Mouse (Mus musculus) heart, embryonic 16.5 days (tissue): ENCODE measurements around the gene Ppp4c. TPM values are rescaled to one million over a fixed set of nuclear protein-coding genes. Genes with fewer than 3 reads are reported as not detected.

Source experiments
- ATAC-seq: fragments of 200-750 bp; cut with Nextera tagmentation; replicated peaks from 2 replicates; pipeline ENCODE4 v1.8.0; 2017; ENCODE audit warnings: moderate number of reproducible peaks; ENCODE audit not compliant: insufficient read depth, low FRiP score; ENCODE audit errors: extremely low read depth
- H3K27ac ChIP-seq: fragments of 300-500 bp; sonication (generic); 2 replicates; pipeline ENCODE4 v1.5.1; 2014; ENCODE audit warnings: mild to moderate bottlenecking, low read length, control low read depth, moderate library complexity
- H3K27me3 ChIP-seq: fragments of 300-500 bp; sonication (generic); 2 replicates; pipeline ENCODE4 v1.6.1; 2014; ENCODE audit warnings: low read length, mixed read lengths; ENCODE audit not compliant: control insufficient read depth, insufficient read depth
- H3K36me3 ChIP-seq: fragments of 300-500 bp; sonication (generic); 2 replicates; pipeline ENCODE4 v1.6.1; 2014; ENCODE audit not compliant: control insufficient read depth, insufficient read depth
- H3K4me1 ChIP-seq: fragments of 300-500 bp; sonication (generic); 2 replicates; pipeline ENCODE4 v1.6.1; 2014; ENCODE audit warnings: low read length, mixed read lengths; ENCODE audit not compliant: control insufficient read depth, insufficient read depth
- H3K4me2 ChIP-seq: fragments of 300-500 bp; sonication (generic); 2 replicates; pipeline ENCODE4 v1.6.1; 2014; ENCODE audit warnings: low read depth, mild to moderate bottlenecking, control low read depth, low read length
- H3K4me3 ChIP-seq: fragments of 300-500 bp; sonication (generic); 2 replicates; pipeline ENCODE4 v1.5.1; 2014; ENCODE audit warnings: mild to moderate bottlenecking, control low read depth, low read length
- H3K9ac ChIP-seq: fragments of 300-500 bp; sonication (generic); 2 replicates; pipeline ENCODE4 v1.6.1; 2014; ENCODE audit warnings: low read length, control low read depth
- H3K9me3 ChIP-seq: fragments of 300-500 bp; sonication (generic); replicated peaks from 2 replicates; pipeline ENCODE4 v1.6.1; 2016; ENCODE audit warnings: low read length; ENCODE audit not compliant: control insufficient read depth
- WGBS: fragments of 180-500 bp; shearing (Covaris S2); extraction: QIAGEN DNeasy Blood & Tissue Kit; methylation state at CpG from one replicate; pipeline ENCODE4 v1.1.7; 2014; 5-methylcytosine and 5-hydroxymethylcytosine counted together
- polyA plus RNA-seq: library from polyadenylated mRNA; unstranded; fragments of >200 nt; fragmentation: Nextera tagmentation; extraction: Ambion mirVana; gene quantifications from 2 replicates; pipeline ENCODE4 v1.2.1, GENCODE M21; 2015

Ppp4c gene
- polyA plus RNA-seq, 1 experiment from 2014 or later: 159 TPM

DNA sequence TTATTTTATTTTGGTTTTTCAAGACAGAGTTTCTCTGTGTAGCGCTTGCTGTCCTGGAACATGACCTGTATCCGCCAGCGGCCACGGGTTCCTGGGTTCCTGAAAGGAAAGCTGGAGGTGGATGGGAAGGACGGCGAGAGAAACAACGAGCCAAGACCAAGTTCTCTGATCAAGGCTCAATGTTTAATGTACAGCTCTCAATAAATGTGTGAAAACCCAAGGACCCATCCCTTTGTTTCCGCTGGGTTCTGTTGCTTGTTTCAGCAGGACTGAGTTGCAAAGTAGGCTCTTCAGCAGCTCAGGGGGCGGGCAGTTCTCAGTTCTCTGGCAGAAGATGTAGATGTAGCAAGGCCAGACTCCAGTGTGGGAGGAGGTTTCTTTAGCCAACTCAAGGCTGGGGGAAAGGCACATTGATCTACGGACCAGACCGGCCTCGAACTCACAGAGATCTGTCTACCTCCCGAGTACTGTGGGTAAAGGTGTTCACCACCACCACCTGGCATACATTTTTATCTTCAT, 50.3 kb downstream of the Ppp4c start:
- WGBS: 89% methylated on average over 13 of the region's 13 CpGs
- H3K4me2 ChIP-seq: no peak overlapping the region

DNA sequence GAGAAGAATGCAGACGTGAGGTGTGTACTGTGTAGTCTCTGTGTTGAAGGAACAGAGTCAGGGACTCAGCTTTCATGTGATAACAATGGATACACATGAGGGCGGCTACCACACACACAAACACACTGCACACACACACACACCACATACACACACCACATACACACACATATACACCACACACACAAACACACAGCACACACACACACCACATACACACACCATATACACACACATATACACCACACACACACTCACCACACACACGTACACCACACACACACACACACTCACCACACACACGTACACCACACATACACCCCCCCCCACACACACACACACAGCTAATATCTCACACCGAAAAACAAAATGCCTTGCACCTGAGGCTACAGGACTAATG, 50.8 kb downstream of the Ppp4c start:
- H3K4me3 ChIP-seq: no peak overlapping the region
- H3K9ac ChIP-seq: no peak overlapping the region
- no peaks in the 10 kb centered on the region for H3K36me3 ChIP-seq
- no peak for ATAC-seq
- no peaks in the 10 kb centered on the region for H3K27me3 ChIP-seq
- no peaks in the 10 kb centered on the region for H3K4me1 ChIP-seq
- no peak overlapping the region for H3K27ac ChIP-seq
- H3K4me2 ChIP-seq: no peak overlapping the region
- H3K9me3 ChIP-seq: no peaks in the 10 kb centered on the region
- 81% methylated on average over 5 of the region's 5 CpGs for WGBS

More for the DNA sequence above, 50.3 kb downstream of the Ppp4c start:
- Histone ChIP-seq H3K4me1 (no peaks in the 10 kb centered on the region), H3K9me3 (no peaks in the 10 kb centered on the region), H3K27me3 (no peaks in the 10 kb centered on the region), H3K36me3 (no peaks in the 10 kb centered on the region), H3K4me3 (no peak overlapping the region), H3K27ac (no peak overlapping the region), H3K9ac (no peak overlapping the region)
- no peak for ATAC-seq

GRCm38 (mm10) chr7:126740977-126741376, 51.3 kb downstream of the Ppp4c start:
- H3K27me3 ChIP-seq: no peaks in the 10 kb centered on the region

DNA sequence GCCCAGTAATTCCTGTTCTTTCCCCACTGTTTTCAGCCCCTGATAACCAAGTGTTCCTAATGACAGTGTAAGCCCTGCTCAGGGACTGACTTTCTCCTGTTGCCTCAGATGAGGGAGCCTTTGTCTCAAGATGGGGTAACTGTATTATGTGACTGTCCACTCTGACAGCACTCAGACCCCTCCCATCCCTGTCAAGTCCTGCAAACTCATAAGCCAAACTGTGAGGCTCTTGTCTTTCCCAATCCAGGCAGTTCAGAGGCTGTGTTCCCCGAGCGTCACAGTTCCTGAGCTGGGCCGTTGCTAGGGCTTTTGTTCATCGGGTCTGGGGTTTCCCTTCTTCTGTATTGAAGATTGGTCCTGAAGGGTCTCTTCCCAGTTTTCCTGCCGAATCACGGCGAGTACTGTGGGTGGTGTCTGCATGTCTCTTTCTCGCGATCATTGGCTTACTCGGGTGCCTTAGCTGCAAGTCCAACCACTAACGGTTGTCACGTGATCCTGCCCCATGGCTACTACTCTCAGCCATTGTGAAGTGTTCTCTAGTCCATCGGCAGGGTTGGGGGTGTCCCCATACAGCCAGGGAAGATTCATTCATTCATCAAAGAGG, 52.1 kb downstream of the Ppp4c start:
- Histone ChIP-seq H3K9me3 (no peaks in the 10 kb centered on the region), H3K36me3 (no peaks in the 10 kb centered on the region), H3K4me1 (no peaks in the 10 kb centered on the region), H3K4me3 (no peak overlapping the region), H3K9ac (no peak overlapping the region), H3K27ac (no peak overlapping the region), H3K27me3 (no peaks in the 10 kb centered on the region), H3K4me2 (no peak overlapping the region)
- WGBS: 77% methylated on average over 13 of the region's 13 CpGs
- no peak for ATAC-seq

More at GRCm38 (mm10) chr7:126740977-126741376, 51.3 kb downstream of the Ppp4c start:
- H3K36me3 ChIP-seq: no peaks in the 10 kb centered on the region
- ATAC-seq: no peak
- H3K4me3 ChIP-seq: no peak overlapping the region
- H3K4me1 ChIP-seq: no peaks in the 10 kb centered on the region
- H3K27ac ChIP-seq: no peak overlapping the region
- no peak overlapping the region for H3K4me2 ChIP-seq
- 59% methylated on average over 5 of the region's 5 CpGs for WGBS
- no peak overlapping the region for H3K9ac ChIP-seq
- no peaks in the 10 kb centered on the region for H3K9me3 ChIP-seq

DNA sequence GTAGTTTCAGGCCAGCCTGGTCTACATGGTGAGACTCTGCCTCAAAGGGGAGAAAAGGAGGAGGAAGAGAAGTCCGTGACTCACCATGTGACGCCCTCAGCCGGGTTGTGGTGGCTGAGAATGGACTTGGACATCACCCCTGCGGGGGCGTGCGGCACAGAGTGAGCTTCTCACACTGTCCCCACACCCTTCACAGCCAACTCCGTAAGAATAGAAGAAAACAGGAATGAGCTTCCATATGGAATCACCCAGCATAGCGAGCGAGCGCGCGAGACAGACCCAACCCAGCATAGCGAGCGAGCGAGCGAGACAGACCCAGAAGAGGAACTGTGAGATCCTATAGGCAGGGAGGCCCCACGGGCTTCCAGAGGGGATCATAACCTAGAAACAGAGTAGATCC, 52.7 kb downstream of the Ppp4c start:
- 77% methylated on average over 17 of the region's 17 CpGs for whole genome bisulfite sequencing
- Histone ChIP-seq H3K4me1 (no peaks in the 10 kb centered on the region), H3K9ac (no peak overlapping the region), H3K4me3 (no peak overlapping the region), H3K4me2 (no peak overlapping the region), H3K36me3 (no peaks in the 10 kb centered on the region), H3K9me3 (no peaks in the 10 kb centered on the region), H3K27me3 (no peaks in the 10 kb centered on the region), H3K27ac (no peak overlapping the region)
- ATAC-seq: no peak

GRCm38 (mm10) chr7:126736122-126736521, 56.2 kb downstream of the Ppp4c start:
- Histone ChIP-seq H3K9me3 (no peaks in the 10 kb centered on the region), H3K4me1 (no peaks in the 10 kb centered on the region), H3K4me3 (no peak overlapping the region), H3K27ac (no peak overlapping the region), H3K27me3 (no peaks in the 10 kb centered on the region), H3K9ac (no peak overlapping the region), H3K4me2 (no peak overlapping the region), H3K36me3 (no peaks in the 10 kb centered on the region)
- WGBS: 71% methylated on average over 8 of the region's 8 CpGs
- ATAC-seq: no peak

Other genes starting within 250 kb of the Ppp4c start
- gene Eif3c, start 226.1 kb downstream of the Ppp4c start, polyA plus RNA-seq: 115 and 120 TPM in 2 replicates
- gene Apobr, start 207.6 kb downstream of the Ppp4c start, polyA plus RNA-seq: 0.71 and 0.75 TPM in 2 replicates
- 20.2 TPM in 2 replicates for gene Cln3, start 206.7 kb downstream of the Ppp4c start, polyA plus RNA-seq
- not detected in 2 replicates for gene Il27, start 197.6 kb downstream of the Ppp4c start, polyA plus RNA-seq
- gene Nupr1, start 161.6 kb downstream of the Ppp4c start, polyA plus RNA-seq: 12.8 and 12.9 TPM in 2 replicates
- gene Sgf29, start 143.2 kb downstream of the Ppp4c start, polyA plus RNA-seq: 36.1 and 39.1 TPM in 2 replicates
- 17.4 and 18.5 TPM in 2 replicates for gene Sult1a1, start 116.1 kb downstream of the Ppp4c start, polyA plus RNA-seq
- gene Bola2, start 97.1 kb downstream of the Ppp4c start, polyA plus RNA-seq: 75.4 and 85.6 TPM in 2 replicates
- gene Slx1b, start 96.7 kb downstream of the Ppp4c start, polyA plus RNA-seq: 6.6 and 6.7 TPM in 2 replicates
- gene Coro1a, start 84.7 kb downstream of the Ppp4c start, polyA plus RNA-seq: 57.7 and 131 TPM in 2 replicates
- gene Mapk3, start 32.9 kb downstream of the Ppp4c start, polyA plus RNA-seq: 58.6 and 62.5 TPM in 2 replicates
- 0.75 and 1.00 TPM in 2 replicates for gene Gdpd3, start 26.2 kb downstream of the Ppp4c start, polyA plus RNA-seq
- 80.8 and 84.6 TPM in 2 replicates for gene Ypel3, start 15.5 kb downstream of the Ppp4c start, polyA plus RNA-seq
- 0.09 and 0.58 TPM in 2 replicates for gene Tbx6, start 11.0 kb downstream of the Ppp4c start, polyA plus RNA-seq
- 0.86 and 1.4 TPM in 2 replicates for gene Fam57b, start 5.2 kb upstream of the Ppp4c start, polyA plus RNA-seq
- not detected in 2 replicates for gene 4930451I11Rik, start 39.1 kb upstream of the Ppp4c start, polyA plus RNA-seq
- not detected in 2 replicates for gene Doc2a, start 54.9 kb upstream of the Ppp4c start, polyA plus RNA-seq
- gene Hirip3, start 69.5 kb upstream of the Ppp4c start, polyA plus RNA-seq: 19.8 and 22.2 TPM in 2 replicates
- gene Ino80e, start 69.9 kb upstream of the Ppp4c start, polyA plus RNA-seq: 50.5 and 52.0 TPM in 2 replicates
- 31.1 and 35.4 TPM in 2 replicates for gene Taok2, start 92.2 kb upstream of the Ppp4c start, polyA plus RNA-seq
- 19.6 and 22.5 TPM in 2 replicates for gene Tmem219, start 130.4 kb upstream of the Ppp4c start, polyA plus RNA-seq
- gene Kctd13, start 136.4 kb upstream of the Ppp4c start, polyA plus RNA-seq: 13.3 TPM in 2 replicates
- not detected in 2 replicates for gene Asphd1, start 157.1 kb upstream of the Ppp4c start, polyA plus RNA-seq
- gene Sez6l2, start 158.1 kb upstream of the Ppp4c start, polyA plus RNA-seq: 0.53 and 1.0 TPM in 2 replicates
- gene Cdipt, start 183.4 kb upstream of the Ppp4c start, polyA plus RNA-seq: 85.1 and 89.4 TPM in 2 replicates
- 1.2 and 1.6 TPM in 2 replicates for gene Cdiptos, start 183.6 kb upstream of the Ppp4c start, polyA plus RNA-seq
- 15.9 and 20.6 TPM in 2 replicates for gene Mvp, start 222.1 kb upstream of the Ppp4c start, polyA plus RNA-seq
- gene Pagr1b, start 224.0 kb upstream of the Ppp4c start, polyA plus RNA-seq: 0.75 TPM in 1 of 2 replicates, not detected in the other
- gene Pagr1a, start 224.9 kb upstream of the Ppp4c start, polyA plus RNA-seq: 61.0 and 78.5 TPM in 2 replicates
- gene Gm42742, start 228.6 kb upstream of the Ppp4c start, polyA plus RNA-seq: 15.4 and 38.5 TPM in 2 replicates
- 1.6 and 2.4 TPM in 2 replicates for gene Prrt2, start 228.7 kb upstream of the Ppp4c start, polyA plus RNA-seq
- gene Maz, start 234.5 kb upstream of the Ppp4c start, polyA plus RNA-seq: 31.5 and 34.1 TPM in 2 replicates
- gene Kif22, start 250.0 kb upstream of the Ppp4c start, polyA plus RNA-seq: 80.4 and 81.6 TPM in 2 replicates